Mouse (Mus musculus): ENCODE results near the gene Hebp1.

- no peak for TF ChIP-seq POLR2A (IDR thresholded peaks at IDR 0.05; ENCODE audit: extremely low read depth, insufficient read depth, low read length)
- TF ChIP-seq CTCF (IDR thresholded peaks at IDR 0.05; ENCODE audit: low read depth, low read length) = no peak
Measured at GRCm38 (mm10) chr6:135203737-135204136, 5.9 kb upstream of the Hebp1 start.
